Mouse (Mus musculus): ENCODE measurements around the gene Ttll8. TPM values are rescaled to one million over a fixed set of nuclear protein-coding genes. Genes with fewer than 3 reads are reported as not detected.

The Ttll8 gene
- polyA plus RNA-seq, 2 experiments from 2014 or later: not detected

DNA sequence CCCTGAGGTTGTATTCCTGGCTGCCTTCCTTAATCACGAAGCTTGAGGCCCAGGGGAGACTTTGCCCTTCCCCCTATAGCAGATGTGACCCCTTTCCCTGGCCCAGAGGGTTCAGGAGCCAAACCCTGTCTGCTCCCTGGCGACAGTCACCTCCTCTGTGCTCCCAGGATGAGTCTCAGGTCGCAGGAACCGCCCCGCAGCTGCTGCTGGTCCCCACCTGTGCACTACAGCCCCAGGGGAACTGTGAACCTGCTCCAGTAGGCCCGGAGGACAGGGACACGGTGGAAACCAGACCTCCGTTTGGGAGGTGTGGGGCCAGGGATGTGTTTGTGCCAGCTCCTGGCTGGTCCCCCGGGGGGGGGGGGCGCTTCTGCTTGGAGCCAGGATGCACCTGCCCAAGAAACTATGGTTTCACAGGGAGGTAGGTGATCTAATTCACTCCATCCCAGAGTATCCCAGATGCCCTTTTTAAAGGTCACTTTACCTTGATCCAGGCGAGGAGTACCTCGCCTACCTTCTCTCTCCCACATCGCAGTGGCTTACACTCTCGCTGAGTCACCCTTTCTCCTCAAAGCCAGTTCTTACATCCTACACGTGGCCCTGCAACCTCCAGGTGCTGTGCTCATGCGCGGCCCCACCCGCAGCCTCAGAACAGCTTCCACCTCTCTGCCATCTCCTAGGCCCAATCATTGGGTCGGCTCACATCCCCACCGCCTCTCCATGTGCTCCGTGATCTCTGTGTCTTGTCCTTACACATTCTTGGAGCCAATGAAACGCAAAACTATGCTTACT is 72.8 kb downstream of the Ttll8 start:
- ATAC-seq: no peak

DNA sequence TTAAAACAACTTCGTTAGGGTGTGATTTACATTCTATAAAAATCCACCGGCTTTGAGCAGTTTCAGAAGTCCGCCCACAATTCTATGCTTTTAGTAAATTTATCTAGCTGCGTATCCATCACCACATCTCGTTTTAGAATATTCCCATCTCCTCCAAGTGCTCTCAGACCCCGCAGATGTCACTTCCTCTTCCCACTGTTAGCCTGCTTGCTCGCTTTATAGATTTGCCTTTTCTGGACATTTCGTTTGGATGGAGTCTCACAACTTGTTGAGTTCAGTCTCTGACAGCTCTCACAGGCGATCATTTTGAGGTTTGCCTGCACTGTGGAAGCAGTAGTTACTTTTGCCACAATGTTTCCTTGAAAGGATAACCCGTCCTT is 77.2 kb downstream of the Ttll8 start:
- ATAC-seq: no peak

DNA sequence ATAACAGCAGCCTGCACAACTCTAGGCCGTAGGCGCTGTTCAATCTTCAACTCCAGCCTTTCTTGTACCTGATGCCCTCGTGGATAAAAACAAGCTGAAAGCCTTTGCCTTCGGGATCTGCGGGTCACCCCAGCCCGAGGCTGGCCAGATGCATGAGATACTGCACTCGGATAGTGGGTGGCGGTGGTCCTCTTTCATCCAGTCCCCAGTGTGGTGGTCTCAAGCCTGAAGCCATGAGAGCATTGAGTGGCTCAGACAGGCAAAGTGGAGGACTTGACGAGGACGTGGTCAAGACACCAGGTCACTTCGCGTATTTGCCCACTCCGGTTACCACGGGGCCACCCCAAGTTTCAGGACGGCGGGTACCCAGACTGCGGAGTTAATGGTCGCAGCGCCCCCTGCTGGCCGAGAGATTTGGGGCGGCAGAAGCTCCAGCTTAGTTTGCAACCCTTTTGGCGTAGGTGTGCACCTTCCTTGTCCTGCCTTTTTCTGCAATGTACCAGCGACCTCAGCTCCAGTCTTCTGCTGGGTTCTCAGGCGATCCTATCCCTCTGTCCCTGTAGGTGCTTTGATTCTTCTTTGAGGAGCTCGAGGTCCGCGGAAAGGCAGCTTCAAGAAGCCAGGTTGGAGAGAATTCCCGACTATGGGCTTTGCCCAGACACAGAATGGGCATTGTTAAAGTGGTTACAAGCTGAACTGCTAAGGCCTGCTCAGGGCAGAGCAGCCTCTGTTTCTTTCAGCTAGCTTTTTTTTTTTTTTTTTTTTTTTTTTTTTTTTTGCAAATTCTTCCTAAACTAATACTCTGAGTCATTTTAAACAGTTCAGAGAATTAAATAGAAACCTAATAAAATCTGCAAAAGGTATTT is 77.8 kb downstream of the Ttll8 start:
- ATAC-seq: peak; percentile 73

DNA sequence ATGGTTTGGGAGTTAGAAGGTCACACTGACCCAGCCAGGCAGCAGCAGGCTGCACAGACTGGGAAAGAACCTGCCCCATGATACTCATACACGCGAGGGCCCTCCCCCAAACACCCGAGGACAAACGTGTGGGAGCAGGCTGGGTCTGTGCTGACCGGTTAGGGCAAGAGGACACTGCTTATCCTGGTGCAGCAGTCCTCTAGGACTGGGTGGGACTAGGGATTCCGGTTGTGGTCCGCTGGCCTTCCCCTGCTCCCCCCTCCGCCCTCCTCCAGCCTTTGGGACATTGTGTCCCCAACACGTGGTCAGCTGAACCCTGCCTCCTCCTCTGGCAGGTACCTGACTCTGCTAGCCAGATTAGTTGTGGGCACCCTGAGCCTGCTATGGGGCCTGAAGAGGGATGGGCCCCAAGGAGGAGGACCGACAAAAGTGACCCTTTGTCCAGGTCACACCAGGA is 78.6 kb downstream of the Ttll8 start:
- no peak for ATAC-seq

DNA sequence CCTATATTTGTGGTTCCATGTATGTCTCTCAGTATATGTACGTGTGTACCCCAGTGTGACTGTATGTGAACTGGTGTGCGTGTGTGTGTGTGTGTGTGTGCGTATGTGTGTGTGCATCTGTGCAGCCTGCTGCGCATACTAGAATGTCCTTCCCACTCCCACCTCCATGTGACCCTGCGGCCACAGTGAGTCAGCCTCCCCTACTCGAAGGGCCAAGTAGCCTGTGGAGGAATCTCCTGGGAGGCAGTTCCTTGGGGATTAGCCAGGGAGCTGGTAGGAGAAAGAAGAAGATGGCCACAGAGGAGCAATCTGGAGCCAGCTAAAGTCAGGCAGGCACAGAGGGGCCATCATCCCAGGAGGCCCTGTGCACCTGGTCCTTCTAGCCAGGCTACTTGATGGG is 79.7 kb downstream of the Ttll8 start:
- no peak for ATAC-seq

DNA sequence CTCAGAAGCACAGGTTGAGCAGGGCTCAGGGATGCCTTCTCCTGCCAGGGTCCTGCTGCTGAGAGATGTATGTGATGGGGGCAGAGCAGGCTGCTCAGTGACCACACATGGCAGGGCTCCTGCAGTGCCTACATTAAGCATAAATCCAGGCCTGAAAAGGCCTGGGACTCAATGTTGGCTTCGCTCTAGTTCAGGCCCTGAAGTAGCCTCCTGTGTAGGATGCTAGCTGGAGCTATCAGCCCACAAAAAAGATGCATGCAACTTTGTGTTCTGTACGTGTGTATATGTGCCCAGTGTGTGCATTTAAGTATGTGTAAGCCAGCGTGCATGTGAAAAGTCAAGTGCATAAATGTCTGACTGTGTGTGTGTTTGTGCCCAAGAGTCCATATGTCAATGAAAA is 80.2 kb downstream of the Ttll8 start:
- ATAC-seq: no peak

DNA sequence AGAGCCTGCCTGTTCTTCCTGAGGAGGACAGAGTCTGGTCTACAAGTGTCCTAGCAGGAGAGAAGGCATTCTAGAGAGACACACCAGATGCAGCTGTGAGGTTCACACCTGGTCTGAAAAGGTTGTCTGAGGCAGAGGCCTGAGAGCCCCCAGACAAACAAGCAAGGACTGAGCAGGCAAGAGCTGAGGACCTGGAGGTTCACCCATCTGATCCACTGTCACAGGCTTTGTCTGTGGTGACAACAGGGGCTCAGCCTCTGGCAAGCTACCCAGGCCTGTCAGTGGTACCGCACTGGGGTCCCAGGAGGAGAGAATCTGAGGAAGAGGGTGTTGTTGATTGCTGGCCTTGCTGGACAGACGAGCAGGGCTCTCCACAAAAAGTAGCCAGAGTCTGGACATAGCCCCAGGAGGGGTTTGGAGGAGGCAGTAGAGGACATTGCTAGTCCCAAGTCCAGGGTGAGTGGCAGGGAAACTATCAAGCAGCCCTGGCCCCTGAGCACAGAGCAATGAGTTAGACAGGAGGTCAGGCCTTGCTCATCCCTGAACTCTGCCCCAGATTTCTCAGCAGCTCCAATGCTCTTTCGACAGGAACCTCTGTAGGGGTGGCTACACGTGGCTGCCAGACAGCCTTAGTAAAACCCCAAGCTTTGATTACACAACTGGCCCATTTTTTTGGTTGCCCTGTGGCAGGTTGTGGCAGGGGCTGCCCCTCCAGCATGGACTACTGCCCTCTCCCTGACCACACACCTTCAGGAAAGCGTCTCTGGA is 83.6 kb downstream of the Ttll8 start:
- ATAC-seq: no peak

DNA sequence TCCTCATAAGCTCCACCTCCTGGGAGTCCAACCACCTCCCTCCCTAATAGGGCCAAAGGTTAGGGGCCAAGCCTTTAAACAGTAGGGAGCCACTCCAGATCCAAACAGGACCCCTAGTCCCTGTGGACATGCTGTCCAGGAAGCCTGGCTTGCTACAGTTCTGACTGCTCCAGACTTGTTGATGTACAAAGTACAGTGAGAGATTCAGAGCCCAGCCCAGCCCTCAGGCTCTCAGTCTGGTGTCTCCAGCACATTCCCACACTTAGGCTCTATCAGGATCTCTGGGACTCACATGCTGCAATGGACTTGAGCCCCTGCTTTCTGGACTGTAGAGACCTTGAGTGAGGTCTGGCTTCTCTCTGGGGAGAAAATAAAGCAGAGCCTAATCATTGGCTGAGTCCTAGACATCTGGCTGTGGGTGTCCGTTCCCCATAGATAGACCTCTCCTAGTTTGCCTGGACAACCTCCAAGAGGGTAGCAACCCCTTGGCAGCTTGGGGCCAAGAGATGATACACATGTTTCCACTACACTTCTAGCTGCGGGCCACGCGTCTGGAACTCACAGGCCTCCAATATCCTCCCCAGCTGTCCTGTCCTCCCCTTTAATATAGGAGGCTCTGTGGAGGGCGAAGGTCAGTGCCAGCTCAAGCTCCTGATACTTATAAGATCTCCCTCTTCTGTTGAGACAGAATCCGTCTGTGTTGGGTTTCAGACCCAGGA is 86.0 kb downstream of the Ttll8 start:
- ATAC-seq: no peak

DNA sequence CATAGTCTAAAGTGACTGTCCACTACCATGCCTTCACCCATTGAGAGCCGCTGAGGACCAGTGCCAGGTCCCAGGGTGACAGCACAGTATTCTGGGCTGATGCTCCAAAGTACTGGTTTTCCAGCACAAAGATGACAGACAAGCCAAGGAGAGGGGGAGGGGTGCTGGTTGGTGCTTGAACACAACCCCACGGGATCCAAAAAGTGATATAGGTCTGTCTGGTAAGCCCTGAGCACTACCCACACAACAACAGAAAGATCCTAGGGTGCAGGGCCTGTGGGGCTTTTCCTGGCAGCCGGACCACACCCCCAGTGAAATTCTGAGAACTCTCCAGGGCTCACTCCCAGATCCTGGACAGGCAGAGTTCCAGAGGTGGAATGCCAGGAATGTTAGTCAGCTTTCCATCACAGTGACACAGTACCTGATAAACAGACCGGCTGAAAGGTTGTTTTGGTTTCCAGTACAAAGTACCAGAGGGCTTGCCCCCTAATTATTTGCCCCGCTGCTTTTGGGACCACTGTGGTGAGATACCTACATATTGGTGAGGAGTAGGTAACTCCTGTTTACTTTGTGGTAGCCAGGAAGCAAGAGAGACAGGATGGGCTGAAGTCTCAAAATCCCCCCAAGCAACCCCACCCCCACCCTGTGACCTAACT is 86.7 kb downstream of the Ttll8 start:
- no peak for ATAC-seq

DNA sequence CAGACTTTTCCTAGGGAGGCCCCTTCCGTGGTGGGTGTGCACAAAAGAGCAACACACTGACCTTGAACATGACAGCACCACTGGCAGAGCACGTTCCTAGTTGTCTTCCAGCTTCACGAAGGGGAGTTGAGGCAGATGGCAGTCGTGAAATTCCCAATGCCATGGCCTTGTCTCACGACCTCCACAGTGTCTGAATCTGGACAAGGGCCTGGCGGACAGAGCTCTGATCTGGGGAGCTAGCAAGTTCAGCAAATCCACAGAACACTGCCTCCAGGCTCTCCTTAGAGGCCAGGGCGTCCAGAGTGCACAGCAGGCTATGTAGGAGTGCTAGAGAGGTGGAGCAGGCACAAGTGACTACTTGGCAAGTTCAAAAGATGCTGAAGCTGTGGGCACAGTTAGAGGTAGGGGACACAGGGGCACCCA is 87.3 kb downstream of the Ttll8 start:
- no peak for ATAC-seq

DNA sequence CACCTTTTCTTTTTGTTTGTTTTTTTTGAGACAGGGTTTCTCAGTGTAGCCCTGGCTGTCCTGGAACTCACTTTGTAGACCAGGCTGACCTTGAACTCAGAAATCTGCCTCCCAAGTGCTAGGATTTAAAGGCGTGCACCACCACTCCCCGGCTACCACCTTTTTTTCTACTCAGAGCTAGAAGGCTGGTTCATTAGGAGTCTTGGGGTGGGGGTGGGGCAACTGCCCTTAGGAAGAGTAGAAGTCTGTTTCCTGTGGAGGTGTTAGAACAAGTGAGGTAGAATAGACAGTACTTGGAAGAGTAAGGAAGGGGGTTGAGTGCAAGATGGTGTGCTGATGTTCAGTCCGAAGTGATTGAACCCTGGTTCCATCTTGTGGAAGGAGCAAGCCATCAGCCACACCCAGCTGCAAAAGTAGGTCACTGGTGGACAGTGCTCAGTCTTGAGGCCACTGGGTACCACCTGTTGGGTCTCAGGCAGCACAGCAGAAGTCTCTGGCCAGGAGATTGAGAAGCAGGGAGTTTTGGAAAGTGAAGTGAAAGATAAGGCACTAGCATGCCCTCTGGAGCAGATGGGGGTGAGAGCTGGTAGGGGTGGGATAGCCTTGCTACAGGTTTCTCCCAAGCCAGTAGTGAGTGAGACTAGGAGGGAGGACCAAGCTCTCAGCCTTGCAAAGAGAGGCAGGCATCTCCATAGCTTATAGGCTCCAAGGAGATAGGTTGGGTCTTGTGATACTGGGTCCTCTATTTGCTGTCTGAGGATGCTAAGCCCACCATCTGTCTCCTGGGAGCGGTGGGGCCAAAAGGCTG is 88.1 kb downstream of the Ttll8 start:
- ATAC-seq: no peak

DNA sequence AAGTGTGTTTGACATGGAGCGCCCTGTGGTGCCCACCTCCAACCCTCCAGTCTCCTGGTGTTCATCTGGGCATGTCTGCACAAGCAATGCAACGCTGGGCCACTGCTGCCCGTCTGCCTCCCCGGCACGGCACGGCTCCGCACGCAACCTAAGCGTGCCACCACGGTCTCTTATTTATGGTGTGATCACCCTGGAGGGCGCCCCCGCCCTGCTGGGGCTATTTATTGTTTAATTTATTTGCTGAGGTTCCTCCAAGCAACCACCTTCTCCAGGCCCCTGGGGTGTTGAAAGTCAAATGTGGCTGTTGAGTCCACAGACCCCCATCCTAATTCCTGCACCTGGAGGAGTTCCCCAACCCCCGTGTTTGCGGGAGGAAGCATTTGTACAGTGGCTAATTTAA is 89.2 kb downstream of the Ttll8 start:
- no peak for ATAC-seq

DNA sequence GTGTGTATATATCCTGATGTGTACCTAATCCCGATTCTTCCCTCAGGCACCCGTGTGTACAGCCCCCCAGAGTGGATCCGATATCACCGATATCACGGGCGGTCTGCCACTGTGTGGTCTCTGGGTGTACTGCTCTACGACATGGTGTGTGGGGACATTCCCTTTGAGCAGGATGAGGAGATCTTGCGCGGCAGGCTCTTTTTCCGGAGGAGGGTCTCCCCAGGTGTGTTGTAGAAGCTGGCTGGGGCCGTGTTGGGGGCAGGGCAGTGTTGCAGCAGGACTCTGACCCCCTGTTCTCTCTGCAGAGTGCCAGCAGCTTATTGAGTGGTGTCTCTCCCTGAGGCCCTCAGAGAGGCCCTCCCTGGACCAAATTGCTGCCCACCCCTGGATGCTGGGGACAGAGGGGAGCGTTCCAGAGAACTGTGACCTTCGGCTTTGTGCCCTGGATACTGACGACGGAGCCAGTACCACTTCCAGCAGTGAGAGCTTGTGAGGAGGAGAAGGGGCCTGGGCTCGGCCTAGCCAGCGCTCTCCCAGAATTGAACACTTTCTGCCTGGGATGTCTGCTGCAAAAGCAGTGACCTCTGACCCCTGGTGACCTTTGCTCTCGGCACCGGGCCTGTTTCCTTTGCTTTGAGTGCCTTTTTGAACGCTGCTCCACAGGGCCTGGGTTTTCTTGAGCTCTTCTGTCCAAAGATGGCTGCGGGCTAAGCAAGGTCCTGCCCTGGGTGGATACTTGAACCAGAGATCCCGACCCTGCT is 89.8 kb downstream of the Ttll8 start:
- ATAC-seq: no peak

DNA sequence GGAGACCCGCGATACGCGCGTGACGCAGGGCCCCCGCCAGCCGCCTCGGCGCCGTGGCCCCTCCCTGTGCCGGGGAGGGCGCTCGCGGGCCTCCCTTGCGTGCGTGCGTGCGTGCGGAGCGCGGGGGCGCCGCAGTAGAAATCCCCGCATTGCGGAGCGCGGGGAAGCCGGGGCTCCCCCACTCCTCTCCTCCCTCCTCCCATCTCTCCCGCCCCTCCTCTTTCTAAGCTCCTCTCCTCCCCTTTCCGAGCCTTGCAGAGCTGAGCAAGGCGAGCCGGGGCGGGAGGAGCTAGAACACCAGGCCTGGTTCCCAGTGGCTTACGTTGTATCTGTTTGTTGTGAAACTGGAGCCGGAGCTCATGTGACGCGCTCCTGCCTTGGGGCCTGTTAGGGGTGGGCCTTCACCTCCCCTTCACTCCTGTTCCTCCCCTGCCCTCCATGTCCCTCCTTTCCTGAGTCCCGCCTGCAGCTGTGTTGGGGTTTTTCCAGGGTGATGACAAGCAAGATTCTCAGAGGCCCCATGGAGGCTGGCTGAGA is 90.5 kb downstream of the Ttll8 start:
- peak; percentile 50 for ATAC-seq

DNA sequence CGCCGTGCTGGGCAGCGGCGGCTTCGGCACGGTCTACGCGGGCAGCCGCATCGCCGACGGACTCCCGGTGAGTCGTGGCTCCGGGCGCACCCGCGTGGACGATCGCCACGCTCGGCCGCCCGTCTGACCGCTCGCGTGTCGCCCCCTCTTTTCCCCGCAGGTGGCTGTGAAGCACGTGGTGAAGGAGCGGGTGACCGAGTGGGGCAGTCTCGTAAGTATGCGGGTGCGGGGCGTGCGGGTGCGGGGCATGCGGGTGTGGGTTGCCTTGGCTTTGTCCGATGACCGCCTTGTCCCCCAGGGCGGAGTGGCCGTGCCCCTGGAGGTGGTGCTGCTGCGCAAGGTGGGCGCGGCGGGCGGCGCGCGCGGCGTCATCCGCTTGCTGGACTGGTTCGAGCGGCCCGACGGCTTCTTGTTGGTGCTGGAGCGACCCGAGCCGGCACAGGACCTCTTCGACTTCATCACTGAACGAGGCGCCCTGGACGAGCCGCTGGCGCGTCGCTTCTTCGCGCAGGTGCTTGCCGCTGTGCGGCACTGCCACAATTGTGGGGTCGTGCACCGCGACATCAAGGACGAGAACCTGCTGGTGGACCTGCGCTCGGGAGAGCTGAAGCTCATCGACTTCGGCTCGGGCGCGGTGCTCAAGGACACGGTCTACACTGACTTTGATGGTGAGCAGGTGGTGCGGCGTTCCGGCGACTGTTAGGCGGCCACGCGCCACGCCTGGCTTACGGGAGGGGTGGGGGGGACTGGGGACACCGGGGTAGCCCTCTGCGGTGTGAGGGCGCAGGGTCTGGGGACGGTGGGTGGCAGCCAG is 91.1 kb downstream of the Ttll8 start:
- ATAC-seq: no peak

DNA sequence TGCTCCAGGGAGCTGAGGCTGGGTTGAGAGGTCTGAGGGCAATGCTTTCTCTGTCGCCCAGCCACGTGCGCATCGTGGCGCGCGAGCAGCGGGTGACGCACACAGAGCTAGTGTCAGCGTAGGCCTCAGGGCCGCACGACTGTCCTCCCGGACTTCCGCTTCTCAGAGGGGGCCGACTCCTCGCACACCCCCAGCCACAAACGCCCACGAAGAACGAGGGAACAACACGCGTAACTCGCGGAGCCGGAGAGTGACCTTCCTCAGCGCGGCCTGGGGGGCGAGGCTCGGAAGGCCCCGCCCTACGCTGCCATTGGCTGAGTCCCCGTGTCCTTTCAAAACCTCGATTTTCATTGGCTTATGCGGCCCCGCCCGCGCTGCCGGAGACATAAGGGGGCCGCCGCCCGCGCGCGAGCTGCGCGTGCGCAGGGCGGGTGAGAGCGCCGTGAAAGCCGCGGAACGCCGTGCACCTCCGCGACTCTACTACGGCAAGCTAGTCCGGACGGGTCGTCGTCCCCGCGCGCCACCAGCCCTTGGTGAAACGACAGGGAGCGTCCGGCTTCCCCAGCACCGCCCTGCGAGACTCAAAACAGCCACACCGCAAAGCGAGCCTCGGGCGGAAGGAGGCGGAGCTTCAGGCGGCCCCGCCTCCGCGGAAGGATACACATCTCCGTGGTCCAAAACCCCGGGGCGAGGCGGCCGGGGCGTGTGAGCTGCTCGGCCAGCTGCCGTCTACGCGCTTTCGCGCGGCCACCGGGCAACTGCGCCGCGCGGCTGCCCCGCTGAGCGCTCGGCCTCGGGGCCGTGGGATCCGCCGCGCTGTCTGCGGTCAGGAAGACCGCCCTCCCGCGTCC is 92.2 kb downstream of the Ttll8 start, which contains the start of gene Pim3:
Gene Pim3, plus strand, starts transcription at position 415 of the 851 bp plus-strand sequence.
- peak; percentile 75 for ATAC-seq

DNA sequence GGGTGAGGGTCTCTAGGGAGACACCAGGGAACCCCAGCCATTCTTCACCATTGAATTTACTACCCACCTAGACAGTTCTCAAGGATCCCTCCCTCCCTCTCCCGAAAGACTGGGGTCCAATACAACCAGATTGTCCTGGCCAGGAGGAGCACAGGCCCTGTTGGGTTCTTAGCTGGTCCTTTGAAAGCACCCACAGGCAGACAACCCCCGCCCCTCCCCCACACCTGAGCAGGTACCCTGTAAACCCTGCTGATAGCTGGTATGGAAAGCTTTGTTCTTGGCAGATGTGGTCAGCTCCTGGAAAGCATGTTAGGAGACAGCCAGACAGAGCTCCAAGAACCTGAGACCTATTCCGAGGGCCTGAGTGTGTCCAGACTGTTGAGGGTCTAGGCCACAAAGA is 93.4 kb downstream of the Ttll8 start:
- no peak for ATAC-seq
